Comparison of ENCODE assay signal across 9 mouse cellular contexts in the genomic region with DNA sequence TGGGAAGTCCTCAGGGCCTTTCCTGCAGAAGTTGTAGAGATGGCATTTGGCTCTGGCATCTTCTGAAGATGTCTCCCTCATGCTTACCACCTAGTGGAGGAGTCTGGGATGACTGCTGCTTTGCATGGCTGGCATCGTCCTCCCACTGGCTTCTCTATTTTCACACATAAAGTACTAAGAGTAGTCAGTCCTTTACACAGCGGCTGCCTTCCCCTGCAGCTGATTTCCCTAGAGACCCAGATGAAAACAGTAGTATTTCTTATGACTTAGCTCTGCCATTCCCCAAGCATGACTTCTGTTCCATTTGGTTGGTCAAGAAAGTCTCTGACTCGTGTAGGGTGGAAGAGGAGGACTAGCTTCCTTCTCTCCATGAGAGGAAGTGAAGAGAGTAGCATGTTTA. TPM values are rescaled to one million over a fixed set of nuclear protein-coding genes. Genes with fewer than 3 reads are reported as not detected.
DNase-seq lines count a peak whose midpoint lies in the region; ATAC-seq and TF ChIP-seq lines count a peak whose summit lies in the region.
"Had no signal": no experiment of that assay in that cellular context is flagged by ENCODE, and none has a peak within 500 bp of the region (broad histone marks: within the 10 kb centered on the region; RNA-seq: fewer than 3 reads in every experiment).

No protein-coding gene starts in this region.

- no peaks in the 10 kb centered on the region for H3K27me3 ChIP-seq in lung, postnatal 0 days (replicated peaks; ENCODE audit: insufficient read depth, low read length)
- no peaks in the 10 kb centered on the region for H3K27me3 ChIP-seq in splenic B cell, adult 2 months (ENCODE audit: control insufficient read depth, insufficient read depth, low read length, poor library complexity, severe bottlenecking)
- no peaks in the 10 kb centered on the region for H3K27me3 ChIP-seq in midbrain, embryonic 15.5 days (replicated peaks)
- H3K27me3 ChIP-seq: megakaryocyte, embryonic 14.5 days had no signal

- H3K9me3 ChIP-seq in lung, postnatal 0 days (ENCODE audit: low read length): no peaks in the 10 kb centered on the region
- H3K9me3 ChIP-seq in midbrain, embryonic 15.5 days: no peaks in the 10 kb centered on the region
- H3K9me3 ChIP-seq: megakaryocyte, embryonic 14.5 days had no signal

- WGBS in lung, postnatal 0 days: 64% methylated on average over 3 of the region's 3 CpGs
- WGBS in midbrain, embryonic 15.5 days: 58% methylated on average over 3 of the region's 3 CpGs

- TF ChIP-seq EP300 in lung, postnatal 0 days (IDR thresholded peaks at IDR 0.05): no peak

- H3K9ac ChIP-seq in lung, postnatal 0 days (replicated peaks; ENCODE audit: low read depth): no peak overlapping the region
- no peak overlapping the region for H3K9ac ChIP-seq in midbrain, embryonic 15.5 days

- no peaks in the 10 kb centered on the region for H3K36me3 ChIP-seq in lung, postnatal 0 days (ENCODE audit: insufficient read depth, low read length)
- no peaks in the 10 kb centered on the region for H3K36me3 ChIP-seq in splenic B cell, adult 2 months (ENCODE audit: control insufficient read depth, insufficient read depth, low read length, poor library complexity, severe bottlenecking)
- H3K36me3 ChIP-seq in midbrain, embryonic 15.5 days (replicated peaks): no peaks in the 10 kb centered on the region

- no peak overlapping the region for H3K27ac ChIP-seq in lung, postnatal 0 days (ENCODE audit: low read length)
- no peak overlapping the region for H3K27ac ChIP-seq in midbrain, embryonic 15.5 days

- DNase-seq in frontal cortex, postnatal 25 days (ENCODE audit: low spot score in 2 of 2): no peak
- DNase-seq in lung, postnatal 0 days (ENCODE audit: low spot score): no peak
- no peak for DNase-seq in lung, adult 18-20 months
- DNase-seq in embryo, embryonic 10.5 days (ENCODE audit: low spot score): peak; percentile 13
- peak; percentile 88 for DNase-seq in splenic B cell, adult 2 months (ENCODE audit: low read depth, low spot score)
- no peak for DNase-seq in urinary bladder, adult 18-20 months (ENCODE audit: low spot score in 2 of 2)

- no peak overlapping the region for H3K4me3 ChIP-seq in lung, postnatal 0 days (ENCODE audit: low read depth, low read length)
- H3K4me3 ChIP-seq in midbrain, embryonic 15.5 days: no peak overlapping the region
- H3K4me3 ChIP-seq: megakaryocyte, embryonic 14.5 days had no signal

- peak; percentile 49 for TF ChIP-seq CTCF in lung, postnatal 0 days (IDR thresholded peaks at IDR 0.05)

- no peaks in the 10 kb centered on the region for H3K4me1 ChIP-seq in lung, postnatal 0 days (ENCODE audit: insufficient read depth, low read depth, low read length)
- H3K4me1 ChIP-seq in midbrain, embryonic 15.5 days: no peaks in the 10 kb centered on the region

- H3K4me2 ChIP-seq in lung, postnatal 0 days (replicated peaks; ENCODE audit: low read depth, low read length): no peak overlapping the region
- no peak overlapping the region for H3K4me2 ChIP-seq in midbrain, embryonic 15.5 days

- peak; percentile 89 for ATAC-seq in frontal cortex, adult (ENCODE audit: low TSS enrichment)
- no peak for ATAC-seq in lung, postnatal 0 days
- no peak for ATAC-seq in midbrain, embryonic 15.5 days (replicated peaks)

RNA-seq across cellular contexts. Expression of gene Mysm1, which starts 20.3 kb away (rescaled TPM):
- 25.5 and 28.9 TPM in 2 replicates for polyA plus RNA-seq in lung, postnatal 0 days (2015; fragmentation: Nextera tagmentation; extraction: Ambion mirVana)
- polyA plus RNA-seq in midbrain, embryonic 15.5 days (2015; fragmentation: Nextera tagmentation; extraction: Ambion mirVana): 26.4 and 30.6 TPM in 2 replicates

RNA-seq across cellular contexts. Expression of gene Jun, which starts 52.8 kb away (rescaled TPM):
- 145 and 158 TPM in 2 replicates for polyA plus RNA-seq in lung, postnatal 0 days (2015; fragmentation: Nextera tagmentation; extraction: Ambion mirVana)
- polyA plus RNA-seq in midbrain, embryonic 15.5 days (2015; fragmentation: Nextera tagmentation; extraction: Ambion mirVana): 49.9 and 53.9 TPM in 2 replicates

Comparison
In these comparisons a context has a peak if more than half of its experiments do, and no peak if none do; other contexts are left out.
1. DNase-seq: peak in embryo, embryonic 10.5 days (single experiment) and splenic B cell, adult 2 months (single experiment); none in frontal cortex, postnatal 25 days (0 of 2), lung, postnatal 0 days (single experiment), lung, adult 18-20 months (0 of 2) and urinary bladder, adult 18-20 months (0 of 2).